Mouse (Mus musculus): ENCODE measurements around the gene Lpar5. TPM values are rescaled to one million over a fixed set of nuclear protein-coding genes. Genes with fewer than 3 reads are reported as not detected.

Gene Lpar5
- 0.23 and 0.78 TPM in 2 replicates for polyA plus RNA-seq (2015; fragmentation: Nextera tagmentation; extraction: Ambion mirVana)

GRCm38 (mm10) chr6:125067571-125067995 lies at the start of gene Lpar5:
Gene Lpar5, plus strand, starts transcription at chr6:125067920.

GRCm38 (mm10) chr6:125039533-125040153 lies 28.1 kb upstream of the Lpar5 start, which contains the start of gene Ing4:
Gene Ing4, plus strand, starts transcription at chr6:125039760.

GRCm38 (mm10) chr6:125049678-125050077 lies 18.0 kb upstream of the Lpar5 start, which contains the start of gene Acrbp:
Gene Acrbp, plus strand, starts transcription at chr6:125049689.

GRCm38 (mm10) chr6:125095391-125096278 lies 27.9 kb downstream of the Lpar5 start, which contains the start of gene Chd4:
Gene Chd4, plus strand, starts transcription at chr6:125095981.

GRCm38 (mm10) chr6:125131302-125132156 lies 63.8 kb downstream of the Lpar5 start, which contains the start of gene Nop2:
Gene Nop2, plus strand, starts transcription at chr6:125131909.

Small RNA genes lying within 50 kb of the gene (microRNA-seq; reads per million reads assigned to microRNA genes)
- gene Mir7045: 0 to 0.30 reads per million in 2 experiments

Other genes starting within 250 kb of the Lpar5 start
- gene Usp5, start 238.4 kb upstream of the Lpar5 start, polyA plus RNA-seq (2015; fragmentation: Nextera tagmentation; extraction: Ambion mirVana): 54.6 and 59.3 TPM in 2 replicates
- 38.3 and 39.3 TPM in 2 replicates for gene Cdca3, start 238.4 kb upstream of the Lpar5 start, polyA plus RNA-seq (2015; fragmentation: Nextera tagmentation; extraction: Ambion mirVana)
- 5.0 and 6.0 TPM in 2 replicates for gene Gnb3, start 227.6 kb upstream of the Lpar5 start, polyA plus RNA-seq (2015; fragmentation: Nextera tagmentation; extraction: Ambion mirVana)
- 13.6 and 16.0 TPM in 2 replicates for gene P3h3, start 210.2 kb upstream of the Lpar5 start, polyA plus RNA-seq (2015; fragmentation: Nextera tagmentation; extraction: Ambion mirVana)
- 0.35 and 0.68 TPM in 2 replicates for gene Gpr162, start 203.9 kb upstream of the Lpar5 start, polyA plus RNA-seq (2015; fragmentation: Nextera tagmentation; extraction: Ambion mirVana)
- 0.40 and 0.52 TPM in 2 replicates for gene Cd4, start 179.7 kb upstream of the Lpar5 start, polyA plus RNA-seq (2015; fragmentation: Nextera tagmentation; extraction: Ambion mirVana)
- gene Lag3, start 156.2 kb upstream of the Lpar5 start, polyA plus RNA-seq (2015; fragmentation: Nextera tagmentation; extraction: Ambion mirVana): 0.87 and 1.0 TPM in 2 replicates
- 182 and 227 TPM in 2 replicates for gene Ptms, start 147.8 kb upstream of the Lpar5 start, polyA plus RNA-seq (2015; fragmentation: Nextera tagmentation; extraction: Ambion mirVana)
- 275 and 312 TPM in 2 replicates for gene Mlf2, start 136.5 kb upstream of the Lpar5 start, polyA plus RNA-seq (2015; fragmentation: Nextera tagmentation; extraction: Ambion mirVana)
- 106 and 117 TPM in 2 replicates for gene Cops7a, start 102.4 kb upstream of the Lpar5 start, polyA plus RNA-seq (2015; fragmentation: Nextera tagmentation; extraction: Ambion mirVana)
- gene Pianp, start 71.2 kb upstream of the Lpar5 start, polyA plus RNA-seq (2015; fragmentation: Nextera tagmentation; extraction: Ambion mirVana): 0.21 and 0.58 TPM in 2 replicates
- 5.5 and 7.5 TPM in 2 replicates for gene Zfp384, start 58.8 kb upstream of the Lpar5 start, polyA plus RNA-seq (2015; fragmentation: Nextera tagmentation; extraction: Ambion mirVana)
- 56.2 and 64.5 TPM in 2 replicates for gene Ing4, start 28.2 kb upstream of the Lpar5 start, polyA plus RNA-seq (2015; fragmentation: Nextera tagmentation; extraction: Ambion mirVana)
- gene Acrbp, start 18.2 kb upstream of the Lpar5 start, polyA plus RNA-seq (2015; fragmentation: Nextera tagmentation; extraction: Ambion mirVana): 2.7 and 3.3 TPM in 2 replicates
- gene Chd4, start 28.1 kb downstream of the Lpar5 start, polyA plus RNA-seq (2015; fragmentation: Nextera tagmentation; extraction: Ambion mirVana): 37.2 and 42.4 TPM in 2 replicates
- 28.0 and 28.3 TPM in 2 replicates for gene Nop2, start 64.0 kb downstream of the Lpar5 start, polyA plus RNA-seq (2015; fragmentation: Nextera tagmentation; extraction: Ambion mirVana)
- 79.7 and 90.1 TPM in 2 replicates for gene Iffo1, start 77.3 kb downstream of the Lpar5 start, polyA plus RNA-seq (2015; fragmentation: Nextera tagmentation; extraction: Ambion mirVana)
- 6,738 and 7,144 TPM in 2 replicates for gene Gapdh, start 98.5 kb downstream of the Lpar5 start, polyA plus RNA-seq (2015; fragmentation: Nextera tagmentation; extraction: Ambion mirVana)
- 23.9 and 24.4 TPM in 2 replicates for gene Ncapd2, start 123.8 kb downstream of the Lpar5 start, polyA plus RNA-seq (2015; fragmentation: Nextera tagmentation; extraction: Ambion mirVana)
- gene Mrpl51, start 123.9 kb downstream of the Lpar5 start, polyA plus RNA-seq (2015; fragmentation: Nextera tagmentation; extraction: Ambion mirVana): 437 and 459 TPM in 2 replicates
- 4.6 and 5.5 TPM in 2 replicates for gene Vamp1, start 147.6 kb downstream of the Lpar5 start, polyA plus RNA-seq (2015; fragmentation: Nextera tagmentation; extraction: Ambion mirVana)
- gene Tapbpl, start 163.9 kb downstream of the Lpar5 start, polyA plus RNA-seq (2015; fragmentation: Nextera tagmentation; extraction: Ambion mirVana): 3.9 and 5.1 TPM in 2 replicates
- 3.2 and 5.3 TPM in 2 replicates for gene Cd27, start 169.1 kb downstream of the Lpar5 start, polyA plus RNA-seq (2015; fragmentation: Nextera tagmentation; extraction: Ambion mirVana)
- gene Tuba3a, start 218.1 kb downstream of the Lpar5 start, polyA plus RNA-seq (2015; fragmentation: Nextera tagmentation; extraction: Ambion mirVana): not detected in 2 replicates
- gene Ltbr, start 246.0 kb downstream of the Lpar5 start, polyA plus RNA-seq (2015; fragmentation: Nextera tagmentation; extraction: Ambion mirVana): 32.5 and 39.7 TPM in 2 replicates

Data from skeletal muscle tissue, postnatal 0 days (tissue).